Mouse (Mus musculus) cerebellum, adult 2 months (tissue): ENCODE data around the gene Bid.

ENCODE experiments used
- CTCF ChIP-seq: fragments of 200-500 bp; IDR thresholded peaks from 2 replicates; pipeline ENCODE4 v1.5.1; 2011; ENCODE audit warnings: low read depth, mild to moderate bottlenecking, control low read depth, low read length, moderate library complexity, borderline replicate concordance; ENCODE audit not compliant: insufficient read depth
- POLR2A ChIP-seq: fragments of 200-500 bp; IDR thresholded peaks from 2 replicates; pipeline ENCODE4 v1.6.1; 2011; ENCODE audit warnings: low read length, control low read depth, borderline replicate concordance; ENCODE audit not compliant: insufficient read depth

DNA sequence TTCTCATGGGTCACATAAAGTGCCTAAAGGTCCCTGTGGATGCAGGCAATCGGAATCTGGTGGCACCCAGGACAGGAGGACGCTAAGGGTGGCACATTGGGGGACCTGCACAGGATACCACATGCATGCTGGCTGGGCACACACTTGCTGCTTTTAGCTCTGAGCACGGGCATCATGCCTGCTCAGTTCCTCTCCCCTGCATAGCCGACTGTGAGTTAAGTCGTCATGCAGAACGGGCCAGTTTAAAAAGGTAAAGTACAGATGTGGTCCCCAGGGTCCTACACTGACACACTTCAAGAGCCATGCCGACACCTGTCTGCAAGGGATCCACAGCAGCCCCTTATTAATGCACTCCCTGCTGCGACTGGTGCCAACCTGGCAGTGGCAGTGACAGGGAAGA, 37.6 kb upstream of the Bid start:
- TF ChIP-seq CTCF (no peak), POLR2A (no peak)
